ENCODE assay signal across 22 mouse cellular contexts in the genomic region with DNA sequence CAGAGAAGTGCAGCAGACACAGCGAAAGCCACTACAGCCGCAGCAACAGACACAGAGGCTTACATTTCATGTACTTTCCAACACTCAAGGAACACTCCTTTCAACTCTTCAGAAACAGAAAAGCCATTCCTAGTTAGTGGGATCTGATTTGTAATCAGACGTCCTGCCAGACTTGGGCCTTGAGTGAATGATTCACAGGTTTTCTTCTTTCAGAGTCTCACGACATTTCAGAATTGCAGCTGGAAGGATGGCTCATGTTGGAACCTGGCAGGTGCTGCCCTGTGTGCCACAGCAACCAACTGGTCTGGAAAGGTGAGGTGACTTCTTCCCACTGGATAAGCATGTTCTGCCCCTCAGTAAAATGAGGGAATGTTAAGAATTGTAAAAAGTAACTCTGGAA.
DNase-seq lines count a peak whose midpoint lies in the region; ATAC-seq and TF ChIP-seq lines count a peak whose summit lies in the region.
"Had no signal": no experiment of that assay in that cellular context is flagged by ENCODE, and none has a peak within 500 bp of the region (broad histone marks: within the 10 kb centered on the region; RNA-seq: fewer than 3 reads in every experiment).

No protein-coding gene starts in this region.

- no peak overlapping the region for H3K4me2 ChIP-seq in lung, postnatal 0 days (replicated peaks; ENCODE audit: low read depth, low read length)
- H3K4me2 ChIP-seq in stomach, postnatal 0 days (replicated peaks; ENCODE audit: low read depth) = no peak overlapping the region
- H3K4me2 ChIP-seq: heart, embryonic 12.5 days; hindbrain, embryonic 14.5 days; midbrain, embryonic 11.5 days had no signal

- no peak for TF ChIP-seq CTCF in lung, postnatal 0 days (IDR thresholded peaks at IDR 0.05)
- TF ChIP-seq CTCF in stomach, postnatal 0 days (IDR thresholded peaks at IDR 0.05; ENCODE audit: low read depth) = no peak

- no peaks in the 10 kb centered on the region for H3K9me3 ChIP-seq in lung, postnatal 0 days (ENCODE audit: low read length)
- no peaks in the 10 kb centered on the region for H3K9me3 ChIP-seq in stomach, postnatal 0 days (ENCODE audit: control insufficient read depth, low read length)
- no peaks in the 10 kb centered on the region for H3K9me3 ChIP-seq in heart, embryonic 10.5 days
- H3K9me3 ChIP-seq: heart, embryonic 12.5 days had no signal

- H3K4me3 ChIP-seq in lung, postnatal 0 days (ENCODE audit: low read depth, low read length) = no peak overlapping the region
- no peak overlapping the region for H3K4me3 ChIP-seq in stomach, postnatal 0 days (ENCODE audit: low read depth, low read length)
- H3K4me3 ChIP-seq in heart, embryonic 10.5 days = no peak overlapping the region
- H3K4me3 ChIP-seq: heart, embryonic 12.5 days had no signal

- WGBS in lung, postnatal 0 days = 50% methylated on average over 4 of the region's 4 CpGs
- 57% methylated on average over 4 of the region's 4 CpGs for WGBS in stomach, postnatal 0 days
- WGBS in heart, embryonic 10.5 days = 59% methylated on average over 4 of the region's 4 CpGs

- DNase-seq in lung, postnatal 0 days (ENCODE audit: low spot score) = peak; percentile 51
- DNase-seq in lung, postnatal 36 days = no peak
- DNase-seq in kidney, adult 9 months = peak; percentile 46
- DNase-seq in kidney, postnatal 10 days = peak; percentile 28
- no peak for DNase-seq in stomach, postnatal 0 days (ENCODE audit: low spot score)
- DNase-seq in heart, embryonic 10.5 days (ENCODE audit: low spot score) = no peak
- no peak for DNase-seq in right cerebral cortex, postnatal 14 days
- DNase-seq in gastrocnemius, postnatal 10 days = no peak
- DNase-seq: adrenal gland, adult 8-10 months; cerebellum, adult 2 months; cerebellum, postnatal 14 days; gastrocnemius, postnatal 36 days; heart, adult 18-20 months; heart, postnatal 4 days; liver; lung, adult 2 months had no signal

- no peaks in the 10 kb centered on the region for H3K27me3 ChIP-seq in lung, postnatal 0 days (replicated peaks; ENCODE audit: insufficient read depth, low read length)
- H3K27me3 ChIP-seq in stomach, postnatal 0 days (ENCODE audit: control insufficient read depth, insufficient read depth, low read length) = no peaks in the 10 kb centered on the region
- H3K27me3 ChIP-seq in heart, embryonic 10.5 days (ENCODE audit: insufficient read depth, poor library complexity, severe bottlenecking) = peaks cover 9% of the 10 kb centered on the region; the same call in 1 of the 2 replicates

- H3K4me1 ChIP-seq in lung, postnatal 0 days (ENCODE audit: insufficient read depth, low read depth, low read length) = no peaks in the 10 kb centered on the region
- no peaks in the 10 kb centered on the region for H3K4me1 ChIP-seq in stomach, postnatal 0 days (replicated peaks; ENCODE audit: control insufficient read depth, insufficient read depth)
- H3K4me1 ChIP-seq in heart, embryonic 10.5 days = peaks cover 9% of the 10 kb centered on the region; the same call in 1 of the 2 replicates

- no peak overlapping the region for H3K9ac ChIP-seq in lung, postnatal 0 days (replicated peaks; ENCODE audit: low read depth)
- no peak overlapping the region for H3K9ac ChIP-seq in stomach, postnatal 0 days (ENCODE audit: low read length)
- H3K9ac ChIP-seq: heart, embryonic 12.5 days; hindbrain, embryonic 14.5 days; liver, embryonic 14.5 days had no signal

- ATAC-seq in lung, postnatal 0 days = peak; percentile 43
- no peak for ATAC-seq in stomach, postnatal 0 days (ENCODE audit: low FRiP score, low TSS enrichment)
- ATAC-seq: forebrain, embryonic 14.5 days; midbrain, embryonic 16.5 days had no signal

- H3K27ac ChIP-seq in lung, postnatal 0 days (ENCODE audit: low read length) = no peak overlapping the region
- H3K27ac ChIP-seq in stomach, postnatal 0 days (replicated peaks) = peak overlapping the region; percentile 49
- H3K27ac ChIP-seq in heart, embryonic 10.5 days = no peak overlapping the region
- H3K27ac ChIP-seq: hindbrain, embryonic 14.5 days; liver, embryonic 14.5 days had no signal

- no peak for TF ChIP-seq EP300 in lung, postnatal 0 days (IDR thresholded peaks at IDR 0.05)
- no peak for TF ChIP-seq EP300 in stomach, postnatal 0 days (optimal IDR thresholded peaks at IDR 0.05)

- no peaks in the 10 kb centered on the region for H3K36me3 ChIP-seq in lung, postnatal 0 days (ENCODE audit: insufficient read depth, low read length)
- no peaks in the 10 kb centered on the region for H3K36me3 ChIP-seq in stomach, postnatal 0 days (ENCODE audit: control insufficient read depth, insufficient read depth, low read length)
- H3K36me3 ChIP-seq in heart, embryonic 10.5 days = no peaks in the 10 kb centered on the region
- H3K36me3 ChIP-seq: heart, embryonic 12.5 days had no signal

Comparison
In these comparisons a context has a peak if more than half of its experiments do, and no peak if none do; other contexts are left out.
1. DNase-seq: peak in lung, postnatal 0 days (single experiment), kidney, adult 9 months (single experiment) and kidney, postnatal 10 days (single experiment); none in lung, postnatal 36 days (single experiment), stomach, postnatal 0 days (single experiment), heart, embryonic 10.5 days (single experiment), right cerebral cortex, postnatal 14 days (single experiment) and gastrocnemius, postnatal 10 days (single experiment).